Mouse (Mus musculus) adipocyte (in vitro differentiated cells): ENCODE measurements around the gene Chchd10.
A peak's percentile ranks its signal among the peaks of the same experiment; 100 is the strongest.

Experiments used
- DNase-seq: peaks from one replicate; pipeline ENCODE4 v3.0.0-alpha.2; 2016; ENCODE audit warnings: low spot score

The Chchd10 gene

GRCm38 (mm10) chr10:75924324-75924723 is 8.6 kb upstream of the Chchd10 start:
- peak; percentile 51 for DNase-seq

DNA sequence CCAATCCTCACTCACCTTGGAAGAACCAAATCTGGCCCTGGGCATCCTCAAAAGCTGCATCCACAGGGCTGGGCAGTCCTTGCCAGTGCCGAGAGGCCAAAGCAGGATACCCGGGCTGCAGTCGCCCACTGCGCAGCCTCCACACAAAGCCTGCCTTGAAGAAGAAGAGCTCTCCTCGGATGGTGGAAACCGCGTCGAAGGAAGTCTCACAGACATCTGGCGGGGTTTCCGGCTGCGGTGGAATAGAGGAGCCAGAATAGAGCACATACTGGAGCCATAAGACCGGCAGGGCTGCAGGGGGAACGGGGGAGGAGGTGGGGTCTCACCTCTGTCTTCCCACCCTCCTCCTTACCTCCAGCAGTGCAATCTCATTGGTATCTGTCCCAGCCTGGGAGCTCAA is 6.5 kb upstream of the Chchd10 start:
- DNase-seq, result no peak

GRCm38 (mm10) chr10:75930304-75930703 is 2.6 kb upstream of the Chchd10 start:
- peak; percentile 53 for DNase-seq

DNA sequence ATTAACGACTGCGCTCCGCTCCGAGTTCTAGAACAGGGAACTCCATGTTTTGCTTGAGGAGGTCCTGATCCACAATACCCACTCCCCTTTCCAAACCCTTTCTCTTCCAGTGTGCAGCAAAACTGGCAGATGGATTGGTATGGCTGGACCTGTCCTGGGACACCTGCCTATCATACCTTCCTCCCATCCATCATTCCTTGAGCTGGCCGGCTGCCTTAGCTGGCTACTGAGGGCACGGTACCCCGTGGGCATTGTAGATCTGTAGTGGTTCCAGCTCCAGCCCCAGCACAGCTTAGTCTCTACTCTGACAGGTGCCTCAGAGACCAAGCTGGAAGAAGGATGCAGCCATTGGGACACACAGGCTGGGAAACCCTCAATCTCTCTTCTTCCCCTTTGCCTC is 1.6 kb upstream of the Chchd10 start:
- no peak for DNase-seq

DNA sequence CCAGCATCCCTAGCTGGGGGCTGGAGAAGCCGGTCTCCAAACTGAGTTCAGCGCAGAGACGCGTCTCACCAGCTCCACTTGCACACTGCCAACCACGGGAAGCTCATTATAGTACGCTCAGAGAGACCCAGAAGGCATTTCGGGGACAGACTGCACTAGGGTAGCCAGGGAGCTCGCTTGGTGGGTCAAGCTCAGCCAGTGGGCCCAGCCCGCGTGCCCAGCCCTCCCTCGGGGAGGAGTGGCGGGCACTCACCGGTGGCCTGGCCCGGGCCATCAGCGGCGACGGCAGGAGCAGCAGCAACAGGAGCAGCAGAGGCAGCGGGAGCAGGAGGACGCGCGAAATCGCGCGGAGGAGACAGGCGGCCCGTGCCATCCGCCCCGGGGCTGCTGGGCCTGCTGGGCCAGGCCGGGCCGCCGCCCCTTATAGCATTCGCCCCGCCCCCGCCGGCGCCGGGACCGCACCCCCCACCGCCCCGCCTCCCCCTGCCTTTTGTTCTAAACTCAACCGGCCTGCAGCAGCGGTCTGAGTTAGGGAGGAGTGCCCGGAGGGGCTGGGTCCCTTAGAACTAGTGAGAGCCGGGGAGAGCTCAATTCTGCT is 750 bp upstream of the Chchd10 start:
- peak; percentile 54 for DNase-seq

- no peak for DNase-seq
These were observed 2.1 kb downstream of the Chchd10 start for GRCm38 (mm10) chr10:75934991-75935390.

DNA sequence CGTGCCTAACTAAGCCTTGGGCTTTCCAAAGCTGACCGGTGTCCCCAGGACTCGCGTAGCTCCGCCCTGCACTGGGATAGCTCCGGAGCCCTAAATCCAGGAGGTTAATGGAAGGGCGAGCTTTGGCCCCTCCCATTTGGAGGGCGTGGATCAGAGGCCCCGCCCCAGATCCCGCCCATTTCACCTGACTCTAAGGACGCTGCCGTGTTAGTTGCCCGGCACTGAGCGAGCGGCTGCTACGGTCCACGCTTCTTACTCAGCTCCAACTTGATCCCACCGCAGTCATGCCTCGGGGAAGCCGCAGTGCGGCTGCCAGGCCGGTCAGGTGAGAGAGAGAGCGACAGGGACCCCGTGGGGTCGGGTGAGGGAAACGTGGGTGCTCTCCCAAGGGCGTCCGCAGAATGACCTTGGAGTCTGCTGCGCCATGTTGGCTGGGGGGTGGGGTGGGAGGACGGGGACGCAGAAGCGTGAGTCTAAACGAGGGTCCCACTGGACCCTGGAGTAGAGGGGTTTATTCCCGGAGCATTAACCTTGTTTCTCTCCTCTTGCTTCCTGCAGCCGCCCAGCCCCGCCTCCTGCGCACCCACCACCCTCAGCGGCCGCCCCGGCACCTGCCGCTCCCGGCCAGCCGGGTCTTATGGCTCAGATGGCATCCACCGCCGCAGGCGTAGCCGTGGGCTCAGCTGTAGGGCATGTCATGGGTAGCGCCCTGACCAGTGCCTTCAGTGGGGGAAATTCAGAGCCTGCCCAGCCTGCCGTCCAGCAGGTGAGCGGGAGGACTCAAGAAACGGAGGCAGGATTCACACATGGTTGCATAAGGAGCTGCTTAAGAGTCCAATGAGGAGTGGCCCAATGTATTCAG is 3.0 kb downstream of the Chchd10 start, which contains the start of gene Mmp11:
Gene Mmp11, minus strand, starts transcription at position 817 of the 862 bp plus-strand sequence.
- DNase-seq, result no peak

GRCm38 (mm10) chr10:75936909-75937667 is 4.2 kb downstream of the Chchd10 start:
- peak; percentile 66 for DNase-seq

- DNase-seq, result peak; percentile 46
These were observed 5.1 kb downstream of the Chchd10 start for GRCm38 (mm10) chr10:75937851-75938643.

DNA sequence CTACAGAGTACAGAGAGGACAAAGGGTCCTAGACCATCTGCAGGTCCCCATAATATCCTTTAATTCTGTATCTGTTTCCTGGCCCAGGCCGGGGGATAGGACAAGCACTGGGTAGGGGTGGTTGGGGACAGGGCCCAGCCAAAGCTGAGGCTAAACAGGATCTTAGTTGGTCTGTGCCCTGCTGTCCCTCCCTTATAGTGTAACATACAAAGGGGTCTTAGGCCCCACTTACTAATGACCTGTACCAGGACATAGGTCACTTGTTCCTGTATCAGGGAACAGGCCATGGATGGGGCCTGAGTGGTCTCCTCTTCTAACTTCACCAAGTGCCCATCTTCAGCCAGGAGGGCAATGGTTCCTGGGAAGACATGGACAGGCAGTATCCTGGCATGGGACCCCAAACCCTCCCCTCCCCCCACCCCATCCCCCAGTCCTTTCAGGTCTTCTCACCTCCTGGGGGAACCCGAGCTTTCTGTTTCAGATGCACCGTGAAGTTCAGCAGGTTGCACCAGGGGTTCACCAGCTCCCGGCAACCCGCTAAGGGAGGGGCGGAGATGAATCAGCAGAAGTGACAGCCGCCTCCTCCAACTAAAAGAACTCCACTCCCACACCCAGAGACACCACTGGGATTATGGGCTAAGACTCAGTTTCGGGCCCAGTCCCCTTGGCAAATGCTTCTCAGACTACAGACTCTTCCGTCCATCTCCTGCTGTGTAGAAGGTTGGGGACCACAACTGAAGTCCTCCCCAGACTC is 6.7 kb downstream of the Chchd10 start:
- no peak for DNase-seq

DNA sequence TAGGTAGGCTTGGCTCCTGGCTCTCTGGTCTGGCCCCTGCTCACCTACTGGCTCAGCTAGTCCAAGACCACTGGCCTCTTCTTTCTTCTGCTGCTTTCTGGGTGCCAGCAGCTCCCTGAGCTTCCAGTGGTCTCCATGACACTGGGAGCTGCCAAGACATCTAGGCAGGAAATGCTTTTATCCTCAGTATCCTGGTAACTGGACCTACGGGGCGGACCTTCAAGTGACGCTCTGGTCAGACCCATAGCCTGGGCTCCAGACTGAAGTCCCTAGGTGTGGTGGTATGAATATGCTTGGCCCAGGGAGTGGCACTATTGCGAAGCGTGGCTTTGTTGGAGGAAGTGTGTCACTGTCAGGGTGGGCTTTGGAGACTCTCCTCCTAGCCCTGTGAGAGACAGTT is 7.6 kb downstream of the Chchd10 start, which contains the start of gene Gm867:
Gene Gm867, minus strand, starts transcription at position 153 of the 400 bp plus-strand sequence.
- no peak for DNase-seq

- DNase-seq, result no peak
These were observed 8.3 kb downstream of the Chchd10 start for GRCm38 (mm10) chr10:75941042-75941824.

- DNase-seq, result no peak
These were observed 10.0 kb downstream of the Chchd10 start, which contains the start of gene Vpreb3 for GRCm38 (mm10) chr10:75942736-75943477. TSS of gene Vpreb3 (plus strand) at chr10:75943057.

DNA sequence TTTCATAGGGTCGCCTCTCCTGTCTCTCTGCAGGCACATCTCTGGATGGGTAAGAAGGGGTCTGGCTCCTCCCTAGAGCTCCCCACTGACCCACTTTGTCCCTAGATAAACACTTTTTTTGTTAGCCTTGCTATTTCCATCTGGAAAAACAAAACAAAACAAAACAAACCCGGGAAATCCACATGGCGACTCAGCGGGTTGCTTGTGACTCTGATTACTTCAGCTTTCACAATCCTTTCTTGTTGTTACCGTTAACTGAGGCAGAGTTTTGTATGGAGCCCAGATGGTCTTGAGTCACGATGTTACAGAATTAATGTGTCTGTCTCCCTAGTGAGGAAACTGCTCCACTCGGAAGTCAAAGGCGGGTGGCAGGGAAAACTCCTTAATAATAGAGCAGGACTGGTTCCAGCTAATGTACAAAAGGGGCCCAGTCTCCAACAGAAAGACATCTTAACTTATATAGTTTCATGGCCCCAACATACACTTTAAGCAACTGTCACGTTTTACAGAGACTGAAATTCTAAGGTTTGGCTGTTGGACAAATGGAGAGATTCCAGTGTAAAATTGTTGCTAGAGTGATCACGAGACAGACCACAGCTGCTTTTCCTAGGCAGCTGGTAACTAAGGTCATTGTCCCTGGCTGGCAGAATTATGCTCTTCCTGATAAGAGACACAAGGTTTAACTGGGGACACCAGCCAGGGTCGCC is 11.3 kb downstream of the Chchd10 start:
- peak; percentile 85 for DNase-seq

GRCm38 (mm10) chr10:75945213-75945612 is 12.3 kb downstream of the Chchd10 start:
- DNase-seq, result no peak

DNA sequence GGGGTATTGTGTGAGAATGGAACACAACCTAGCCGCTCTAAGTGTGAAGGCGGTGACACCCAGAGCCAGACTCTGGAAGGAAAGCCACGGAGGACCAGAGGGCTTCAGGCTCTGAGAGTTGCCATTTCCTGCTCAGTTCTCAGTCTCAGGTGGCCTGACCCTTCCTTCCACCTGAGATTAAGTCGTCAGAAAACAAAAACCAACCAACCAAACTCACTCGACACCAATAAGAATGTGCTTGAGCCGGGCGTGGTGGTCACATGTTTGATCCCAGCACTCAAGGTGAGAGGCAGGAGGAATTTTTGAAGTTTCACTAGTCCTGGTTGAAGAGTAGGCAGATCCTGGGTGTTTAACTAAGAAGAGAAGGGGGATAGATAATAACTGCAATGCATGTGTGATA is 13.0 kb downstream of the Chchd10 start:
- DNase-seq, result no peak

DNA sequence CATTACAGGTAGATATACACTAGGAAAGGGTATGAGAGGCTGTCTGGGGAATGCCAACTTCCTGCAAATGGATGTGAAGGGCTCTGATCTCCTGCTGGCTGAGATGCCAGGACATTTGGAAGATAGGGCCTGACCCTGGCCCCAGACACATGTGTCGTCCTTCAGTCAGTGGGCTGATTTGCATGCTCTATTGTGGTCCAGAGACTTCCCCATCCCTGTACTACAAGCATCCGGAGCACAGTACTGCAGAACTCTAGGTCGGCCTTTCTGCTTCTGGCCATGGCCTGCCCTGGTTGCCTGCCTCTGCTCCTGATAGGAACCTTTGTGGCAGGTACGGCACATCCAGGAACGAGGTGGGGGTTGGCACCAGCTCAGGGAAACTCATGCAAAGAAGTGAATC is 15.1 kb downstream of the Chchd10 start:
- no peak for DNase-seq
